Mouse (Mus musculus): ENCODE measurements around the gene Ugdh. TPM values are rescaled to one million over a fixed set of nuclear protein-coding genes. Genes with fewer than 3 reads are reported as not detected.

The Ugdh gene
- total RNA-seq, 2 experiments from 2014 or later, result 10.8 to 15.8 TPM

GRCm38 (mm10) chr5:65367837-65368236 is 67.9 kb downstream of the Ugdh start:
- ATAC-seq (replicated peaks; ENCODE audit: low FRiP score, poor library complexity, severe bottlenecking), result no peak

Other genes with a start within 250 kb of the Ugdh start
- 0.58 and 0.63 TPM in 2 replicates for gene Wdr19, start 236.3 kb downstream of the Ugdh start, total RNA-seq (2015; ENCODE audit: low replicate concordance)
- gene Wdr19, start 236.3 kb downstream of the Ugdh start, total RNA-seq (2017; ENCODE audit: low replicate concordance), result 0.42 and 1.2 TPM in 2 replicates
- 14.2 and 29.5 TPM in 2 replicates for gene Rfc1, start 100.3 kb downstream of the Ugdh start, total RNA-seq (2015; ENCODE audit: low replicate concordance)
- 36.8 and 38.2 TPM in 2 replicates for gene Rfc1, start 100.3 kb downstream of the Ugdh start, total RNA-seq (2017; ENCODE audit: low replicate concordance)
- gene Klb, start 87.6 kb downstream of the Ugdh start, total RNA-seq (2015; ENCODE audit: low replicate concordance), result not detected in 2 replicates
- gene Klb, start 87.6 kb downstream of the Ugdh start, total RNA-seq (2017; ENCODE audit: low replicate concordance), result not detected in 2 replicates
- gene Rpl9, start 44.5 kb downstream of the Ugdh start, total RNA-seq (2015; ENCODE audit: low replicate concordance), result 636 and 727 TPM in 2 replicates
- gene Rpl9, start 44.5 kb downstream of the Ugdh start, total RNA-seq (2017; ENCODE audit: low replicate concordance), result 268 and 390 TPM in 2 replicates
- 13.8 and 38.0 TPM in 2 replicates for gene Lias, start 44.5 kb downstream of the Ugdh start, total RNA-seq (2015; ENCODE audit: low replicate concordance)
- 20.7 and 24.7 TPM in 2 replicates for gene Lias, start 44.5 kb downstream of the Ugdh start, total RNA-seq (2017; ENCODE audit: low replicate concordance)
- not detected in 2 replicates for gene Gm43552, start 56.9 kb upstream of the Ugdh start, total RNA-seq (2015; ENCODE audit: low replicate concordance)
- gene Gm43552, start 56.9 kb upstream of the Ugdh start, total RNA-seq (2017; ENCODE audit: low replicate concordance), result not detected in 2 replicates
- 41.8 and 54.2 TPM in 2 replicates for gene Smim14, start 101.2 kb upstream of the Ugdh start, total RNA-seq (2015; ENCODE audit: low replicate concordance)
- 17.6 and 26.3 TPM in 2 replicates for gene Smim14, start 101.2 kb upstream of the Ugdh start, total RNA-seq (2017; ENCODE audit: low replicate concordance)
- 35.0 and 44.5 TPM in 2 replicates for gene Ube2k, start 101.3 kb upstream of the Ugdh start, total RNA-seq (2015; ENCODE audit: low replicate concordance)
- gene Ube2k, start 101.3 kb upstream of the Ugdh start, total RNA-seq (2017; ENCODE audit: low replicate concordance), result 18.1 TPM in 2 replicates